Mouse (Mus musculus): Measurements from ENCODE around the gene Mccc1. TPM values are rescaled to one million over a fixed set of nuclear protein-coding genes. Genes with fewer than 3 reads are reported as not detected.

Gene Mccc1
- polyA plus RNA-seq, 1 experiment: 4.8 TPM

GRCm38 (mm10) chr3:35924007-35924406 lies 76.5 kb downstream of the Mccc1 start:
- Histone ChIP-seq H3K4me3 (ENCODE audit: extremely low read depth, insufficient read depth, insufficient read length) (no peak overlapping the region), H3K27me3 (ENCODE audit: control insufficient read depth, insufficient read depth, low read length) (no peaks in the 10 kb centered on the region), H3K4me1 (ENCODE audit: control insufficient read depth, insufficient read depth, insufficient read length) (peaks cover 8% of the 10 kb centered on the region; the same call in 1 of the 2 replicates), H3K27ac (ENCODE audit: insufficient read depth, low read length) (no peak overlapping the region), H3K36me3 (ENCODE audit: control insufficient read depth, insufficient read depth, low read length) (no peaks in the 10 kb centered on the region)
- WGBS: 54% methylated on average over 3 of the region's 3 CpGs
- no peak for DNase-seq (ENCODE audit: low read depth in 1 of 2, low spot score in 2 of 2)
- no peak for TF ChIP-seq POLR2A (IDR thresholded peaks at IDR 0.05; ENCODE audit: low read depth, low read length)
- no peak for TF ChIP-seq CTCF (IDR thresholded peaks at IDR 0.05; ENCODE audit: extremely low read depth, insufficient read depth, insufficient read length, insufficient replicate concordance)

DNA sequence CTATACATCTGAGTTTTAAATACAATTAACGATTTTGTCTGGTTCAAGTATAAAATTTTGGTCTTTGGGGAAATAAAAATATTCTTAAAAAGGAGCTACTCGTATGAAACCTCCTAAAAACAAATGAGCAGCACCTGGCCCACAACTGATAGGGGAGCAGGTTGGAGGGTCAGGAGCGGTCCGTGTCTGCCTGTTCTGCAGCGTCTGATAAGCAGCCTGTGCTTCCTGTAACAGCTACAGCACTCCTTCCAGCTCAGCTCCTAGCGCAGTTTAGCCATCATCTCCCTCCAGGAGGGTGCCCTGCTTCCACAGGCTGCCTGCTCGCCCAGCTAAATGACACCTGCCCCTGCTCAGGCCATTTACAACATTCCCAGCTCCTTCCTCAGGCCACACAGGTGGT lies 77.0 kb downstream of the Mccc1 start:
- H3K27ac ChIP-seq (ENCODE audit: insufficient read depth, low read length): peak overlapping the region; percentile 58; the same call in 1 of the 2 replicates
- 23% methylated on average over 7 of the region's 7 CpGs for WGBS
- TF ChIP-seq CTCF (IDR thresholded peaks at IDR 0.05; ENCODE audit: extremely low read depth, insufficient read depth, insufficient read length, insufficient replicate concordance) (no peak), POLR2A (IDR thresholded peaks at IDR 0.05; ENCODE audit: low read depth, low read length) (no peak)
- peaks cover 8% of the 10 kb centered on the region; the same call in 1 of the 2 replicates for H3K4me1 ChIP-seq (ENCODE audit: control insufficient read depth, insufficient read depth, insufficient read length)
- no peak overlapping the region for H3K4me3 ChIP-seq (ENCODE audit: extremely low read depth, insufficient read depth, insufficient read length)
- DNase-seq (ENCODE audit: low read depth in 1 of 2, low spot score in 2 of 2): no peak
- no peaks in the 10 kb centered on the region for H3K27me3 ChIP-seq (ENCODE audit: control insufficient read depth, insufficient read depth, low read length)
- H3K36me3 ChIP-seq (ENCODE audit: control insufficient read depth, insufficient read depth, low read length): peaks cover 2% of the 10 kb centered on the region; the same call in 1 of the 2 replicates

GRCm38 (mm10) chr3:35922522-35922921 lies 78.0 kb downstream of the Mccc1 start:
- H3K27me3 ChIP-seq (ENCODE audit: control insufficient read depth, insufficient read depth, low read length): no peaks in the 10 kb centered on the region
- no peak overlapping the region for H3K4me3 ChIP-seq (ENCODE audit: extremely low read depth, insufficient read depth, insufficient read length)
- H3K4me1 ChIP-seq (ENCODE audit: control insufficient read depth, insufficient read depth, insufficient read length): peaks cover 8% of the 10 kb centered on the region; the same call in 1 of the 2 replicates
- TF ChIP-seq CTCF (IDR thresholded peaks at IDR 0.05; ENCODE audit: extremely low read depth, insufficient read depth, insufficient read length, insufficient replicate concordance) (no peak), POLR2A (IDR thresholded peaks at IDR 0.05; ENCODE audit: low read depth, low read length) (no peak)
- 22% methylated on average over 4 of the region's 4 CpGs for WGBS
- H3K27ac ChIP-seq (ENCODE audit: insufficient read depth, low read length): no peak overlapping the region
- H3K36me3 ChIP-seq (ENCODE audit: control insufficient read depth, insufficient read depth, low read length): peaks cover 9% of the 10 kb centered on the region
- DNase-seq (ENCODE audit: low read depth in 1 of 2, low spot score in 2 of 2): no peak

DNA sequence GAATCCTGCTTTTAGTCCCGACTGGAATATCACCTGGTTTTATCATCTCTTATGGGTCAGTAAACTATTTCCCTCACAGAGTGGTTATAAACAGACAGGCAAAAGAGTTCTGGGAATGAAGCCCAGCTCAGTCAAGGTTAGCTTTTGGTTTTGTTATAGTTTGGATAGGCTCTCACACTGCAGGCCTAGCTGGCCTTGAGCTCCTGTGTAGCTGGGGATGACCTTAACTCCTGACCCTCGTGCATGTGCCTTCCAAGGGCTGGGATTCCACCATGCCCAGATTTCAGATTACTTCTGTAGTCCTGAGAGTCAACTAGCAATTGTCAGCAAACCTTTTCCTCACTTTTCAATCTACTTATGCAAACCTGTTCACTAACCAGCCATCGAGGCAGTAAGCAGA lies 82.2 kb downstream of the Mccc1 start:
- H3K4me3 ChIP-seq (ENCODE audit: extremely low read depth, insufficient read depth, insufficient read length): no peak overlapping the region
- H3K27me3 ChIP-seq (ENCODE audit: control insufficient read depth, insufficient read depth, low read length): no peaks in the 10 kb centered on the region
- 93% methylated on average over 3 of the region's 3 CpGs for WGBS
- no peak overlapping the region for H3K27ac ChIP-seq (ENCODE audit: insufficient read depth, low read length)
- peaks cover 5% of the 10 kb centered on the region; the same call in 1 of the 2 replicates for H3K4me1 ChIP-seq (ENCODE audit: control insufficient read depth, insufficient read depth, insufficient read length)
- TF ChIP-seq CTCF (IDR thresholded peaks at IDR 0.05; ENCODE audit: extremely low read depth, insufficient read depth, insufficient read length, insufficient replicate concordance) (no peak), POLR2A (IDR thresholded peaks at IDR 0.05; ENCODE audit: low read depth, low read length) (no peak)
- H3K36me3 ChIP-seq (ENCODE audit: control insufficient read depth, insufficient read depth, low read length): peaks cover 12% of the 10 kb centered on the region
- DNase-seq (ENCODE audit: low read depth in 1 of 2, low spot score in 2 of 2): no peak

Other genes starting within 250 kb of the Mccc1 start
- gene Atp11b, start 246.6 kb downstream of the Mccc1 start, polyA plus RNA-seq (2012; rRNA removed): 13.1 and 16.2 TPM in 2 replicates
- gene Dcun1d1, start 63.2 kb downstream of the Mccc1 start, polyA plus RNA-seq (2012; rRNA removed): 3.6 and 7.4 TPM in 2 replicates
- not detected in 2 replicates for gene Ccdc144b, start 52.9 kb upstream of the Mccc1 start, polyA plus RNA-seq (2012; rRNA removed)
- 8.9 and 9.2 TPM in 2 replicates for gene Acad9, start 65.3 kb upstream of the Mccc1 start, polyA plus RNA-seq (2012; rRNA removed)
- gene D3Ertd254e, start 150.3 kb upstream of the Mccc1 start, polyA plus RNA-seq (2012; rRNA removed): 0.33 and 0.38 TPM in 2 replicates
- 0.19 and 0.22 TPM in 2 replicates for gene Qrfpr, start 221.6 kb upstream of the Mccc1 start, polyA plus RNA-seq (2012; rRNA removed)

Data from spleen, adult 2 months (tissue).